Mouse (Mus musculus) G1E-ER4 (cell line): ENCODE results near the gene Klhdc8b. TPM values are rescaled to one million over a fixed set of nuclear protein-coding genes. Genes with fewer than 3 reads are reported as not detected.

Experiments
- GATA1 ChIP-seq: IDR thresholded peaks from one replicate; pipeline ENCODE4 v1.8.0; 2012; ENCODE audit warnings: low read length, inconsistent platforms
- polyA plus RNA-seq: library from polyadenylated mRNA; stranded (reverse); fragments of >175 nt; gene quantifications from 2 replicates; pipeline ENCODE4 v1.2.3, GENCODE M21; 2012

Gene Klhdc8b
- polyA plus RNA-seq, 1 experiment, result 224 TPM

DNA sequence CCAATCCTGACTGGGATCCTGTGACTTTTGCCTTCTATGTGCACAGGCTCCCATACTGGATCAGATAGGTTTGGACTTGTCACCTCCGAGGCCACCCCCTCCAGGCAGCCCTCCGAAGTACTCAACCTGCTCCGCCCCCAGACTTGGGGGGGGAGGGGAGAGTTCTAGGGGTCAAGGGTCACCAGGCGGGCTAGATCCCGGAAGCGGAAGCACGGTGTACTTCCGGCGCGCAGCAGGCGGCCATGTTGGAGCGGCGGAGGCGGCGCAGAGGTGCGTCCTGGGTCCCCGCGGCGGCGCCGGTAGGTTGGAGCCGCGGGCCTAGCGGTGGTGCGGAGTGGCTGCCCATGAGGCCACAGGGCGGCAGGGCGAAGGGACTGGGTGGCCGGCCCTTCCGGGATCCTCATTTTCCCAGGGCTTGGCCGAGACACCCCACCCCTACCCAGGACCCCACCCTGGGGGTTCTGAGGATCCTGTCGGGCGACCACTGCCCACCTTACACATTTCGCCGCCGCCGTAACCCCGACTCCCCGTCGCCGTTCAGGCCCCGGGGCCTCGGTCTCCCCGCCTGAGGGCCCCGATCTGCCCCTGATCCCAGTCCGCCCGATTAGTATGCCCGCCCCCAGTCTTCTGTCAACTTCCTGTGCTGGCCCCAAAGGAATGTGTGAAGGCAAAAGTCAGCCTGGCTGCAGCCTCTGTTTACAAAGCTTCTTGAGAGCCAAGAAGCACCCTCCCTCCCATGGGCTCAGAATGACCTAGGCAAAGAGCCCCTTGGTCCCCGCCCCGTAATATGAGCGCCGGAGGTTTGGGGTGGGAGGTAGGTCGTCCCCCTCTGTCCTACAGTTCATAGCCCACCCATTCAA, 832 bp downstream of the Klhdc8b start, which contains the start of gene Ccdc71:
Ccdc71 (plus strand) TSS at position 209 of the 860 bp plus-strand sequence.
- no peak for TF ChIP-seq GATA1

DNA sequence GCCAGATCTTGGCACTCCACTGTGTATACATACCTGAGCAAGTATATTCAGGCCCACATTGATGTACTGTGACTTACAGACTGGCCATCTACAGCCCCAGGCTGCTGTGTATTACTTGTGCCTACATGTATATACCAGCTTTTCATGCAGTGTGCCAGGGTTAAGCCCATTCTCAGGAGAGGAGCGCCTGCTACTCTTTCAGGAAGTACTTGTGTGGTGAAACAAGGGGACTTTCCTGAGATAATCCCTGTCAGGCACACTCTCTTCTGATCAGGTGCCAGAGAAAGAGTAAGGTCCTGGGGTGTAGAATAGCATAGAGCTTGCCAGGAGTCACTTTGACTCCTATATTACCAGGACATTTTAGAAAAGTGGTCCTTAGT, 1.5 kb downstream of the Klhdc8b start:
- no peak for TF ChIP-seq GATA1

- no peak for TF ChIP-seq GATA1
Observed at GRCm38 (mm10) chr9:108456953-108457352, 4.4 kb downstream of the Klhdc8b start.

DNA sequence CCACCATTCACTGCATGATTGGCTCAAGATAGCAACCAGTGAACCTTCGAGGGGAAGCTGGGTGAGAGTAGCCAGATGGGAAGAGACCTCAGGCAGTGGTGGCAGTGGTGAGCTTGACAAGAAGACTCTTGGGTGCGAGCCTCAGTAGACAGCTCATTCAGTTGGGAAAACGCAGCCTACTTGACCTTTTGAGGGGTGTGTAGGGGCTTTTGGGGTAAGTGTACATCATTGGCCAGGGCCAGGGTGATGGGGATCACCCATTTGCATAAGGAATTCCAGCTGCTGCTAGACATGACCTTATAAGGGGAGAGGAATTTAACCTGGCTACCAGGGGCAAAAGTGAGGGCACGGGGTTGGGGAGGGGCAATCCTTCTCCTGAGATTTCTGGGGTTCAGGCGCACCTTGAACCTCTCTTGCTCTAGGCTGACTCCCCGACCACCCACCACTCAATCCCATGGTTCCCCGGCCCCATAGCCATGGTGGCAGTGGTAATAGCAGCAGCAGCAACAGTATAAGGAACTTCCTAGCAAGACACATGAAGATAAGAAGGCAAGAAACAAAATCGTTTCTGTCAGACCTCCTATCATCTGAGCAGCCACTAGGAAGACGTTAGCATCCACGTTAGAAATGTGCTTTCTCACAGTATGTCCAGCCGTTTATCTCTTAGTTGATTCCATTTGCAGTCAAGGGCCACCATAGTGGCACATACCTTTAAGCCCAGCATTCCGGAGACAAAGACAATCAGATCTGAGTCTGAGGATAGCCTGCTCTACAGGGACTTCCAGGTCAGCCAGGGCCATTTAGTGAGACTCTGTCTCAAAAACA, 5.4 kb downstream of the Klhdc8b start:
- no peak for TF ChIP-seq GATA1

DNA sequence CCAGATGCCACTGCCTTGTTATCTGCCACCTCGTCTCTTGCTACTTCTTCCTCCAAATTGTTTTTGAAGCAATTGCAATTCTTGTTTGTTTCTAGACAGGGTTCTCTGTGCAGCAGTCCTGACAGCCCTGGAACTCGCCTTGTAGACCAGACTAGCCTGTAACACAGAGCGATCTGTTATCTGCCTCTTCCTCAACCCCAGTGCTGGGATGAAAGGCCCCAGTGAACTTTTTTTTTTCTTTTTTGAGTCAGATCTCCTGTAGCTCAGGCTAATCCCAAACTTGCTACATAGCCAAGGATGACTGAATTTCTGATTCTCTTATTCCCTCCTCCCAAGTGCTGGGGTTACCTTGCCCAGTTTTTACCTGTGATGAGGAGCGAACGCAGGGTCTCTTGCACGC, 7.0 kb downstream of the Klhdc8b start:
- no peak for TF ChIP-seq GATA1

- no peak for TF ChIP-seq GATA1
Observed at GRCm38 (mm10) chr9:108453458-108453857, 7.9 kb downstream of the Klhdc8b start.

- TF ChIP-seq GATA1, result no peak
Observed at GRCm38 (mm10) chr9:108452911-108453310, 8.5 kb downstream of the Klhdc8b start.

- TF ChIP-seq GATA1, result no peak
Observed at GRCm38 (mm10) chr9:108452291-108452906, 9.0 kb downstream of the Klhdc8b start.

GRCm38 (mm10) chr9:108451519-108452160, 9.7 kb downstream of the Klhdc8b start:
- TF ChIP-seq GATA1, result peak; percentile 47

DNA sequence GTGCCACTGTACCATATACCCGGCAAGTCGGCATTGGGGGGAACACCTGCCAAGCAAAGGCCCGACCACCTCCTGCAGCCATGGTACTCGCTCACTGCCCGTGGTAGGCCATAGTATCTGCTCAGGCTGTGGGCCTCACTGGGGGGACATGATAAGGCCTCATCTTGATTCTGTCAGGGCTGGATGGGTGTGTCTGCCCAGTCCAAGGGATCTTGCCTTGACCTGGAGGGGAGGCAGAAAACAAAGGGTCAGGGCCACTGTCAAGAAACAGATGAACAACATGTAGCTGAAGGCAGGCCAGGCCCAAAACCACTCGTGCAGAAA, 10.2 kb downstream of the Klhdc8b start:
- no peak for TF ChIP-seq GATA1

- no peak for TF ChIP-seq GATA1
Observed at GRCm38 (mm10) chr9:108450292-108451169, 10.8 kb downstream of the Klhdc8b start.

- TF ChIP-seq GATA1, result no peak
Observed at GRCm38 (mm10) chr9:108449860-108450259, 11.5 kb downstream of the Klhdc8b start.

DNA sequence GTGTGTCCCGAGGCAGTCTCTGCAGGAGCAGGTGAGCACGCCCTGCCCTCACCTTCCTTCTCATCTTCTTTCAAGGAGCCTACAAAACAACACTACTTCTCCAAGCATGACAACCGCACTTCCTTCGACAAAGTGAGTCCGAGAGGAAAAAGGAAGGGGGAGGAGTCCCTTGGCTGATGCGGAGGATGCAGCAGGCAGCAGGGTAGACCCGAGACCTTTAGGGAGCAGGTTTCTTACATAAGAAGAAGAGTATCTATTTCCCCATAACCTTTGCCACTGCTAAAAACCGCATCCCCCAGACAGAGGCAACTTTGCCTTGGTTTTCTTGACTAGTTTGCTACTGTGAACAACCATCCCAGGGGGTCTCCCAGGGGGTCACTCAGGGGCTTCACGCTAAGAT, 16.3 kb downstream of the Klhdc8b start:
- no peak for TF ChIP-seq GATA1

DNA sequence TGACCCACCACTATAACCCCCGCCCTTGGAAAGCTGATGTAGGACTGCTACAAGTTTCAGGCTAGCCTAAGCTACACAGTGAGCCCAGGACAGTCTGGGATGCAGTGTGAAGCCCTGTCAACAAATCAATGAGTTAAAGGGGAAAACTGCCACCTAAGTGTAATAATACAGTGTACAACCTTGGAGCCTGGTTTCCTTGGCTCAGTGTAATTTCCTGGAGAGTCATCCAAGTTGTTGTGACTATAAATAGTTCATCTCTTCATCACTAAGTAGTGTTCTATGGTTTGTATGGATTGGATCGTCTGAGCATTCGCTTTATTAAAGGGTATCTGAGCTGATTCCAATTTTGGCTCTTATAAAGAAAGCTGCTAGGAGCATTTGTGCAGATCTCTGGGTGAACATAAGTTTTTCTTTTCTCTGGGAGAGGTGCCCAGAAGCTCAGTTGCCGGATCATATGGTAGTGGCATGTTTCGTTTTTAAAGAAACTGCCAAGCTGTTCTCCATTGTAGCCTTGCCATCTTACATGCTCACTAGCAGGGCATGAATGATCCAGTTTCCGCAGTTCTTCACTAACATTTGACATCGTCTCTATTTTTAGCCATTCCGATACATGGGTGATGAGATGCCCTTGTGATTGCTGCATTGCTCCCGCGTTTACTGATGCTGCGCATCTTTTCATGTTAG, 20.0 kb downstream of the Klhdc8b start:
- TF ChIP-seq GATA1, result no peak
